Mouse (Mus musculus): Measurements from ENCODE around the gene Nat14. TPM values are rescaled to one million over a fixed set of nuclear protein-coding genes. Genes with fewer than 3 reads are reported as not detected.
"Not testable (repeated sequence)": the region's sequence is repeated elsewhere in the genome, so short reads cannot be mapped to it uniquely, and the experiment has no call there.

Gene Nat14
- total RNA-seq (2015) = 0.13 and 0.82 TPM in 2 replicates
- total RNA-seq (2017) = 0.11 and 1.1 TPM in 2 replicates

DNA sequence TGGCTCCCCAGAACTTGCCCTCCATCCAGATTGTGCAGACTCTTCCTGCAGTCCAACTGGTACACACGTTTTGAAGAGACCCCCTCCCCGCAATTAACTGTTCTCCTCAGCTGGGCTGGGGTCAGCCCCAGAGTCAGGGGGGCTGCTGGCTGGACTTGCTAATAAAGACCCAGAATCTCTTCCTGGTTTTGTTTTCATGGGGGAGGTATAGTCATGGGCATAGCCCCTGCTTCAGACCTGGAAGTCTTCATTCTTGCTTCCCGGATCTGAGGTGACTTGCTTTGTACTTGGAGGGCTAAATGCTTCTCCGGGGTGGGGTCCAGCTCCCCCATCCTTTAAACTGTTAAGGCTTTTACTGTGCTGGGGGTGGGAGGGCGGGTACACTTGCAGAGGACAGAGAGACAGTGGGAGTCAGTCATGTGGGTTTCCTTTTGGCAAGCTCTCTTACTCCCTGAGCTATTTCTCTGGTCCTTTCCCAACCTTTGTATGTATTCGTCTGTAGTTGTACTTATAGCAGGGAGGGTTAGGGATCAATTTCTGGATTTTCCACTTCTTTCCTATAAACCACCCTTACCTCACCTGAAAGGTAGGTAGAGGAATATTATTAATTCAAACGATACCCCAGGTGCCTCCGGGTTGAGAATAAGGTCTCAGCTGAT lies at the start of gene Nat14:
TSS of gene Nat14 (plus strand) at position 205 of the 659 bp plus-strand sequence.
- ATAC-seq (ENCODE audit: poor library complexity, severe bottlenecking) = no peak

- ATAC-seq (ENCODE audit: poor library complexity, severe bottlenecking) = peak; percentile 99
Measured at GRCm38 (mm10) chr7:4876753-4877221, 45.0 kb upstream of the Nat14 start, which contains the start of gene Isoc2a. Gene Isoc2a, plus strand, starts transcription at chr7:4877153.

DNA sequence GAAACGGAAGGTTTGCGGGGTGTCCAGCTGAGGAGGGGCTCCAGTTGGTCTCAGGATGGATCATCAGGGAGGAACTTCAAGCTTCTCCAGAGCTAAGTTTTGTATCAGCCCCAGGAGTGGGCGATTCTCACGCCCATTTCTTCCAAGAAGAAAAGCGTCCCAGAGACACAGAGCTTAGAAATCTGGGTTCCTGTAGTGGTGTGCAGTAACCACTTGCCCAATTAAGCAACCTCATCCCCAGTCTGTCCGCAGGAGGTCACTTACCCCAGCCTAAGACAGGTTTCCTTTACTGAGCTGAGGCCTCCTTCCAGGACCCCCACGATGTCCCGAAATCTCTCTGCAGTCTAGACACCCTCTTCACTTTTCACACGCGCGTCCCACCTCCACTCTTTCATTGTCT lies 44.6 kb upstream of the Nat14 start:
- no peak; the same call in 1 of the 2 replicates for ATAC-seq (ENCODE audit: poor library complexity, severe bottlenecking)

GRCm38 (mm10) chr7:4878186-4878585 lies 43.6 kb upstream of the Nat14 start:
- no peak for ATAC-seq (ENCODE audit: poor library complexity, severe bottlenecking)

GRCm38 (mm10) chr7:4879036-4879435 lies 42.8 kb upstream of the Nat14 start:
- not testable (repeated sequence) for ATAC-seq (ENCODE audit: poor library complexity, severe bottlenecking)

- no peak for ATAC-seq (ENCODE audit: poor library complexity, severe bottlenecking)
Measured at GRCm38 (mm10) chr7:4886680-4887079, 35.1 kb upstream of the Nat14 start.

DNA sequence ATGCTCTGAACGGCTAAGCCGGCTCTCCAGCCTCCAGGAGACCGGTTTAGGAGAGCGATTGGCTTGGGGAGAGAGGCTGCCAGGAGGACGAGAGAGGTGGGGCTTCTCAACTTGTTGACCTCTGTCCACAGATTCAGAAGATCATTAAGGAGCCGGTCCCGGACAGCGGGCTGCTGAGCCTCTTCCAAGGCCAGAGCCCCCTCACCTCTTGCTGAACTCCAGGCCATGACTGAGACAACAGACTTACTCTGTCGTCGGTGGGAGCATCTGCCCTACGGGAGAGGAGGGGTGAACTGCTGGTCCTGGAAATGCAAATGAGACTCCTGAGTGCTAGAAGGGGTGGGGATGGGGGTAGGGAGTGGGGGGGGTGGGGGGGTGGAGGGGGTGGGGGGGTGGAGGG lies 26.6 kb upstream of the Nat14 start:
- ATAC-seq (ENCODE audit: poor library complexity, severe bottlenecking) = no peak

GRCm38 (mm10) chr7:4898851-4899648 lies 22.8 kb upstream of the Nat14 start:
- ATAC-seq (ENCODE audit: poor library complexity, severe bottlenecking) = no peak

DNA sequence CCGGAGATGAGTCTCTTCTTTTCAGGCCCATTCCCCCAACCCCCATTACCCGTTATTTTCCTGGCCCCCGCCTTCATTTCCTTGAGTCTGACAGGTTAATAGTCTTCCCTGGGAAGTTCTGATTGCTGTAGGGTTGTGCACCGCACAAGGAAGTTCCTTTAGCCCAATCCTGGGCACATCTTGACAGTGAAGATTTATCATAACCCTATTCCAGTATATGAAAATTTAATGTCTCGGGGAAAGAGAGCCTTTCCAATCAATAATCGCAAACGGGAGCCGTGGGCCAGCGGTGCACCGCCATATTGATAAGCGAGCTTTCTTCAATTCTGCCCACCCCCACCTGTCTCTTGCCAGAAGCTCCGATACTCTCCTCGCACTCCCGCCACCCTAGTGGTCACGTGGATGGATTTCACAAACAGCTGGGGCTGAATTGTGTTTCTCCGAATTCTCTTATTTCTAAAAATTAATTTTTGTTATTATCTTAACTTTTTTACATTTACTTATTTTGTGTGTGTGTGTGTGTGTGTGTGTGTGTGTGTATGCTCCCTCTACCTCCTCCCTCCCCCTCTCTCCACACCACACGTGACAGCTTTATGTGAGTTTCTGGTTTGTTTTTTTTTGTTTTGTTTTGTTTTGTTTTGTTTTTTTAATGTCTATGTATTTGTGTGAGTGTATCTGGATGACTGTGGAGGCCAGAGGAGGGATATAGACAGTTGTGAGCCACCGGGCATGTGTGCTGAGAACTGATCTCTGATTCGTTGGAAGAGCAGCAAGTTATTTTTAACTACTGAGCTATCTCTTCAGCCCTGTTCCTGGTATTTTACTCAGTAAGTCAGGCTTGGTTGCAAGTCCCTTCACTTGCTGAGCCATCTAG lies 21.9 kb upstream of the Nat14 start:
- 0 out of 2 replicates have a peak, but pooled peaks have one; percentile 35 for ATAC-seq (ENCODE audit: poor library complexity, severe bottlenecking)

DNA sequence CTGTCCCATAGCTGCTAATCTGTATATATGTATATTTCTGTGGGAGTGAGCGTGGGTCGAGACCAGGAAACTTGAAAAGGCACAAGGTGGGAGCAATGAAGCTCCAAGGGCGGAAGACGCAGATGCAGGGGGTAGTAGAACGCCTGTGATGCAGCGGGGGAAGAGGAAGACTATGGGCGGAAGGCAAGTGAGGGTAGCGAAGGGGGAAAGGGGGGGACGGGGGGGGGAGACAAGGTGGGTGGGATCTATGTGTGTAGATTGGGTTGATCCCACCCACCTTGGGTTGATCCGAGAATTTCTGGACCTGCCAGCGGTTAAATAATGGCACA lies 21.3 kb upstream of the Nat14 start:
- ATAC-seq (ENCODE audit: poor library complexity, severe bottlenecking) = peak; percentile 27; the same call in 1 of the 2 replicates

DNA sequence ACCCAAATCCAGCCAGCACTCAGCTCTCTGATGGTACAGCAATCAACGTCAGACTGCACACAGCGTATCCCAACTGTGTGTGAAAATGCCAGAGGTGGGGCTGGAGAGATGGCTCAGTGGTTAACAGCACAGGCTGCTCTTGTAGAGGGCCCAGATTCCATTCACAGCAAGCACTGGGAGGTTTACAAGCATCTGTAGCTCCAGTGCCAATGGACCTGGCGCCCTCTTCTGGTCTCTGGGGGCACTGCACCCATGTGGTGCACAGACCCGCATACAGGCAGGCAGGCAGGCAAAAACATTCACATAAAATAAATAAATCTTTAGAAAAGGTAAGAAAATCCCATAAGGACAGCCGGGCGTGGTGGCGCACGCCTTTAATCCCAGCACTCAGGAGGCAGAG lies 20.7 kb upstream of the Nat14 start:
- peak; percentile 76 for ATAC-seq (ENCODE audit: poor library complexity, severe bottlenecking)

- ATAC-seq (ENCODE audit: poor library complexity, severe bottlenecking) = no peak
Measured at GRCm38 (mm10) chr7:4902404-4902803, 19.4 kb upstream of the Nat14 start.

GRCm38 (mm10) chr7:4906466-4906950 lies 15.3 kb upstream of the Nat14 start, which contains the start of gene Gm36210:
Gene Gm36210, minus strand, starts transcription at chr7:4906516.
- ATAC-seq (ENCODE audit: poor library complexity, severe bottlenecking) = no peak

DNA sequence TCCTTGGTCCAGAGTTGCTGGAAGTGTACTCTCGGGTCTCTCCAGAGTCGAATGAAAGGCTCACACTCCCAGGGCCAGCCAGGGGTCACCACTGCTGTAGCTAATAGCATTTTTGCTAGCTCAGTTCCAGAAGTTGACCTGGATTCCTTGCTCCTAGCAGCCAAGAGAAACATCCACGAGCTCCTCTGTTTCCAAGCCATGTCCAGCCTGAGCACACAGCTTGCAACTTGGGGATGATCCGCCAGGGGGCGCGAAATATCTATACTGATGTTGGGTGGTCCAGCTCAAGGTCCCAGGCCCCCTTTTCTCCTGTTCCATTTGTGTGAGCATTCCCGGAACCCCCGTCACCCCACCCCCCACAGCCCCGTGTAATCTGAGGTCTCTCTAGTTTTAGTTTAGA lies 10.3 kb upstream of the Nat14 start:
- no peak for ATAC-seq (ENCODE audit: poor library complexity, severe bottlenecking)

DNA sequence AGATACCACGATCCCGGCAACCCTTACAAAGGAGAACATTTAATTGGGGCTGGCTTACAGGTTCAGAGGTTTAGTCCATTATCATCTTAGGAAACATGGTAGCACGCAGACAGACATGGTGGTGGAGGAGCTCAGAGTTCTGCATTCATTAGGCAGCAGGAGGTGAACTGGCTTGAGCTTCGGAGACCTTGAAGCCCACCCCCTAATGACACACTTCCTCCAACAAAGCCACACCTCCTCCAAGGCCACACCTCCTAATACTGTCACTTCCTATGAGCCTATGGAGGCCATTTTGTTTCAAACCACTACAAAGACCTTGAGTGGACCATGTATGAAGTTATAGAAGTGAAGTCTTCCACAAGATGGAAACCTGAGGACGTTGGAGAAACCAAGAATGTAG lies 9.6 kb upstream of the Nat14 start:
- no peak for ATAC-seq (ENCODE audit: poor library complexity, severe bottlenecking)

GRCm38 (mm10) chr7:4915007-4915665 lies 6.7 kb upstream of the Nat14 start, which contains the start of gene Zfp628:
Gene Zfp628, plus strand, starts transcription at chr7:4915217.
- peak; percentile 91 for ATAC-seq (ENCODE audit: poor library complexity, severe bottlenecking)

GRCm38 (mm10) chr7:4915669-4916416 lies 6.0 kb upstream of the Nat14 start:
- ATAC-seq (ENCODE audit: poor library complexity, severe bottlenecking) = peak; percentile 34; the same call in 1 of the 2 replicates

GRCm38 (mm10) chr7:4917494-4917893 lies 4.3 kb upstream of the Nat14 start:
- ATAC-seq (ENCODE audit: poor library complexity, severe bottlenecking) = no peak

- ATAC-seq (ENCODE audit: poor library complexity, severe bottlenecking) = no peak
Measured at GRCm38 (mm10) chr7:4918681-4919080, 3.1 kb upstream of the Nat14 start.

Measured in megakaryocyte, adult 5-6 weeks (primary cell).